Mouse (Mus musculus): ENCODE measurements at regions not wholly inside any gene's neighbourhood (a gene's known extent, or its start where the extent isn't known, plus 50 kb on each side); places are given as distances from the start of the nearest gene placed in this dataset.

GRCm38 (mm10) chr17:87851456-87851855, 53.7 kb upstream of the Kcnk12 start:
- no peak for TF ChIP-seq CTCF (IDR thresholded peaks at IDR 0.05; ENCODE audit: low read depth)
- TF ChIP-seq EP300 (optimal IDR thresholded peaks at IDR 0.05) = no peak
- H3K36me3 ChIP-seq (ENCODE audit: control insufficient read depth, insufficient read depth, low read length) = no peaks in the 10 kb centered on the region

GRCm38 (mm10) chr17:87849897-87850296, 52.1 kb upstream of the Kcnk12 start:
- DNase-seq (ENCODE audit: low spot score) (no peak), ATAC-seq (ENCODE audit: low FRiP score, low TSS enrichment) (no peak)
- Histone ChIP-seq H3K36me3 (ENCODE audit: control insufficient read depth, insufficient read depth, low read length) (no peaks in the 10 kb centered on the region), H3K27ac (replicated peaks) (no peak overlapping the region), H3K9ac (ENCODE audit: low read length) (no peak overlapping the region), H3K4me2 (replicated peaks; ENCODE audit: low read depth) (no peak overlapping the region), H3K9me3 (ENCODE audit: control insufficient read depth, low read length) (no peaks in the 10 kb centered on the region), H3K4me3 (ENCODE audit: low read depth, low read length) (no peak overlapping the region), H3K27me3 (ENCODE audit: control insufficient read depth, insufficient read depth, low read length) (no peaks in the 10 kb centered on the region), H3K4me1 (replicated peaks; ENCODE audit: control insufficient read depth, insufficient read depth) (no peaks in the 10 kb centered on the region)
- WGBS = 74% methylated on average over 7 of the region's 7 CpGs
- TF ChIP-seq EP300 (optimal IDR thresholded peaks at IDR 0.05) (no peak), CTCF (IDR thresholded peaks at IDR 0.05; ENCODE audit: low read depth) (no peak)

More at GRCm38 (mm10) chr17:87851456-87851855, 53.7 kb upstream of the Kcnk12 start:
- Histone ChIP-seq H3K4me1 (replicated peaks; ENCODE audit: control insufficient read depth, insufficient read depth) (no peaks in the 10 kb centered on the region), H3K4me2 (replicated peaks; ENCODE audit: low read depth) (no peak overlapping the region), H3K4me3 (ENCODE audit: low read depth, low read length) (no peak overlapping the region), H3K27ac (replicated peaks) (no peak overlapping the region), H3K27me3 (ENCODE audit: control insufficient read depth, insufficient read depth, low read length) (no peaks in the 10 kb centered on the region), H3K9ac (ENCODE audit: low read length) (no peak overlapping the region), H3K9me3 (ENCODE audit: control insufficient read depth, low read length) (no peaks in the 10 kb centered on the region)
- ATAC-seq (ENCODE audit: low FRiP score, low TSS enrichment) = peak; percentile 21; the same call in 1 of the 2 replicates
- no peak for DNase-seq (ENCODE audit: low spot score)
- 42% methylated on average over 1 of the region's 1 CpGs for WGBS

GRCm38 (mm10) chr17:87849421-87849820, 51.6 kb upstream of the Kcnk12 start:
- ATAC-seq (ENCODE audit: low FRiP score, low TSS enrichment) (no peak), DNase-seq (ENCODE audit: low spot score) (no peak)
- Histone ChIP-seq H3K9ac (ENCODE audit: low read length) (no peak overlapping the region), H3K4me3 (ENCODE audit: low read depth, low read length) (no peak overlapping the region), H3K4me2 (replicated peaks; ENCODE audit: low read depth) (no peak overlapping the region), H3K27ac (replicated peaks) (no peak overlapping the region), H3K27me3 (ENCODE audit: control insufficient read depth, insufficient read depth, low read length) (no peaks in the 10 kb centered on the region), H3K4me1 (replicated peaks; ENCODE audit: control insufficient read depth, insufficient read depth) (no peaks in the 10 kb centered on the region), H3K36me3 (ENCODE audit: control insufficient read depth, insufficient read depth, low read length) (no peaks in the 10 kb centered on the region), H3K9me3 (ENCODE audit: control insufficient read depth, low read length) (no peaks in the 10 kb centered on the region)
- no peak for TF ChIP-seq CTCF (IDR thresholded peaks at IDR 0.05; ENCODE audit: low read depth)
- TF ChIP-seq EP300 (optimal IDR thresholded peaks at IDR 0.05) = no peak
- WGBS = 78% methylated on average over 6 of the region's 6 CpGs

GRCm38 (mm10) chr17:87848964-87849363, 51.2 kb upstream of the Kcnk12 start:
- no peak overlapping the region for H3K9ac ChIP-seq (ENCODE audit: low read length)
- 68% methylated on average over 3 of the region's 3 CpGs for WGBS
- no peak for ATAC-seq (ENCODE audit: low FRiP score, low TSS enrichment)

More at GRCm38 (mm10) chr17:87848964-87849363, 51.2 kb upstream of the Kcnk12 start:
- no peaks in the 10 kb centered on the region for H3K4me1 ChIP-seq (replicated peaks; ENCODE audit: control insufficient read depth, insufficient read depth)
- H3K9me3 ChIP-seq (ENCODE audit: control insufficient read depth, low read length) = no peaks in the 10 kb centered on the region
- no peaks in the 10 kb centered on the region for H3K27me3 ChIP-seq (ENCODE audit: control insufficient read depth, insufficient read depth, low read length)
- no peak for DNase-seq (ENCODE audit: low spot score)
- no peak overlapping the region for H3K4me3 ChIP-seq (ENCODE audit: low read depth, low read length)
- no peaks in the 10 kb centered on the region for H3K36me3 ChIP-seq (ENCODE audit: control insufficient read depth, insufficient read depth, low read length)
- no peak overlapping the region for H3K27ac ChIP-seq (replicated peaks)
- TF ChIP-seq CTCF (IDR thresholded peaks at IDR 0.05; ENCODE audit: low read depth) (no peak), EP300 (optimal IDR thresholded peaks at IDR 0.05) (no peak)
- no peak overlapping the region for H3K4me2 ChIP-seq (replicated peaks; ENCODE audit: low read depth)

Data from stomach, postnatal 0 days (tissue).